In the genomic region with DNA sequence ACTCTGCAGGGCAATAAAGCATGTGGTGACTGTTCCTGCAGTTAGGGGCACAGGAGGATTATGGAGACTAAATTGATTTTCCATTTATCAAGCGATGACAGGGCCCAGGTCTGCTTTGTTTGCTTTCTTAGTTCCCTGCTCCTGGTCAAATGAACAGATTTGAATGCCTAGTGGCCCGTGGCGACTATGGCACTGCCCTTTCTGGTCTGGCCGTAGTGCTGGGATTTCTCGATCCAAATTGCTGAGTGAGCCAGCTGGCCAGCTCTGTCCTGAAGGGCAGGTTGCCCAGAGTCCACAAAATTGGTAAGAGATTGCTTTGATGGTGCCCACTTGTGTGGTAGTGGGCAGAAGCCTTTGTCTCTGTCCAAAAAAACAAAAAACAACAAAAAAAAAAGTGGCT, we compare ENCODE assay signal across 10 mouse cellular contexts. TPM values are rescaled to one million over a fixed set of nuclear protein-coding genes. Genes with fewer than 3 reads are reported as not detected.
DNase-seq lines count a peak whose midpoint lies in the region; ATAC-seq and TF ChIP-seq lines count a peak whose summit lies in the region.
"Had no signal": no experiment of that assay in that cellular context is flagged by ENCODE, and none has a peak within 500 bp of the region (broad histone marks: within the 10 kb centered on the region; RNA-seq: fewer than 3 reads in every experiment).

No protein-coding gene starts in this region.

- no peak for TF ChIP-seq POLR2A in kidney, adult 2 months (IDR thresholded peaks at IDR 0.05; ENCODE audit: low read depth, low read length)
- TF ChIP-seq POLR2A in cerebellum, adult 2 months (IDR thresholded peaks at IDR 0.05; ENCODE audit: borderline replicate concordance, insufficient read depth, low read length), result no peak

- H3K4me3 ChIP-seq in kidney, adult 2 months (ENCODE audit: insufficient read depth, low read depth, low read length), result no peak overlapping the region
- H3K4me3 ChIP-seq in kidney, embryonic 15.5 days (replicated peaks), result no peak overlapping the region
- no peak overlapping the region for H3K4me3 ChIP-seq in cerebellum, adult 2 months (replicated peaks; ENCODE audit: insufficient read depth, low read depth, low read length)
- no peak overlapping the region for H3K4me3 ChIP-seq in hindbrain, embryonic 14.5 days (replicated peaks; ENCODE audit: low read length)
- H3K4me3 ChIP-seq: limb, embryonic 15.5 days had no signal

- H3K27ac ChIP-seq in kidney, adult 2 months (ENCODE audit: insufficient read depth, low read depth, low read length), result no peak overlapping the region
- no peak overlapping the region for H3K27ac ChIP-seq in kidney, embryonic 15.5 days
- H3K27ac ChIP-seq in cerebellum, adult 2 months (ENCODE audit: insufficient read depth, low read length), result no peak overlapping the region
- H3K27ac ChIP-seq in hindbrain, embryonic 14.5 days, result no peak overlapping the region
- H3K27ac ChIP-seq: limb, embryonic 15.5 days had no signal

- WGBS in kidney, adult 2 months, result 34% methylated on average over 5 of the region's 5 CpGs
- 39% methylated on average over 5 of the region's 5 CpGs for WGBS in kidney, embryonic 15.5 days
- WGBS in cerebellum, adult 2 months, result 6% methylated on average over 5 of the region's 5 CpGs
- WGBS in hindbrain, embryonic 14.5 days, result 19% methylated on average over 5 of the region's 5 CpGs

- intact Hi-C loops in left cerebral cortex, postnatal 14 days (cut with DNase I), result no loop called here

- H3K9me3 ChIP-seq in kidney, embryonic 15.5 days (replicated peaks), result no peaks in the 10 kb centered on the region
- no peaks in the 10 kb centered on the region for H3K9me3 ChIP-seq in hindbrain, embryonic 14.5 days (ENCODE audit: control insufficient read depth, low read length)
- H3K9me3 ChIP-seq: G1E; limb, embryonic 15.5 days had no signal

- peak; percentile 83 for DNase-seq in kidney, adult 2 months
- DNase-seq in cerebellum, adult 2 months, result peak; percentile 90 to 95
- peak; percentile 42 for DNase-seq in hindbrain, embryonic 14.5 days (ENCODE audit: low spot score)
- DNase-seq in left cerebral cortex, postnatal 14 days (ENCODE audit: low spot score in 2 of 2), result peak; percentile 39 to 45
- no peak for DNase-seq in lung, postnatal 4 days
- no peak for DNase-seq in thymus, postnatal 4 days

- no peak for ATAC-seq in kidney, embryonic 15.5 days (replicated peaks; ENCODE audit: low FRiP score)
- no peak for ATAC-seq in hindbrain, embryonic 14.5 days (ENCODE audit: low FRiP score)
- ATAC-seq: forebrain, embryonic 16.5 days had no signal

- H3K9ac ChIP-seq in kidney, embryonic 15.5 days, result no peak overlapping the region
- H3K9ac ChIP-seq in hindbrain, embryonic 14.5 days, result no peak overlapping the region
- H3K9ac ChIP-seq: limb, embryonic 15.5 days had no signal

- TF ChIP-seq CTCF in kidney, adult 2 months (conservative IDR thresholded peaks at IDR 0.05; ENCODE audit: insufficient read depth, insufficient read length, low read depth, low read length), result no peak; the same call in 1 of the 2 replicates
- TF ChIP-seq CTCF in cerebellum, adult 2 months (IDR thresholded peaks at IDR 0.05; ENCODE audit: borderline replicate concordance, insufficient read depth, low read depth, low read length), result peak; percentile 27; the same call in 1 of the 2 replicates

- no peaks in the 10 kb centered on the region for H3K4me1 ChIP-seq in kidney, adult 2 months (ENCODE audit: control insufficient read depth, insufficient read depth, low read length)
- H3K4me1 ChIP-seq in kidney, embryonic 15.5 days, result peaks cover 11% of the 10 kb centered on the region
- H3K4me1 ChIP-seq in cerebellum, adult 2 months (ENCODE audit: control insufficient read depth, insufficient read depth, low read length), result peaks cover 50% of the 10 kb centered on the region
- no peaks in the 10 kb centered on the region for H3K4me1 ChIP-seq in hindbrain, embryonic 14.5 days (replicated peaks; ENCODE audit: control insufficient read depth, insufficient read depth, low read length)

- no peak overlapping the region for H3K4me2 ChIP-seq in kidney, embryonic 15.5 days
- no peak overlapping the region for H3K4me2 ChIP-seq in hindbrain, embryonic 14.5 days (replicated peaks)
- H3K4me2 ChIP-seq: limb, embryonic 15.5 days had no signal

- H3K27me3 ChIP-seq in kidney, adult 2 months (replicated peaks; ENCODE audit: control insufficient read depth, insufficient read depth, low read length), result no peaks in the 10 kb centered on the region
- 0 out of 2 replicates have a peak, but pooled peaks cover 3% of the 10 kb centered on the region for H3K27me3 ChIP-seq in kidney, embryonic 15.5 days
- no peaks in the 10 kb centered on the region for H3K27me3 ChIP-seq in cerebellum, adult 2 months (ENCODE audit: control insufficient read depth, insufficient read depth, low read length)
- H3K27me3 ChIP-seq in hindbrain, embryonic 14.5 days (ENCODE audit: control insufficient read depth, insufficient read depth, low read length), result no peaks in the 10 kb centered on the region
- H3K27me3 ChIP-seq: limb, embryonic 15.5 days had no signal

- H3K36me3 ChIP-seq in kidney, adult 2 months (ENCODE audit: control insufficient read depth, insufficient read depth, low read length), result no peaks in the 10 kb centered on the region
- H3K36me3 ChIP-seq in kidney, embryonic 15.5 days, result no peaks in the 10 kb centered on the region
- no peaks in the 10 kb centered on the region for H3K36me3 ChIP-seq in hindbrain, embryonic 14.5 days (replicated peaks; ENCODE audit: control insufficient read depth, insufficient read depth)
- H3K36me3 ChIP-seq: G1E; limb, embryonic 15.5 days had no signal

RNA-seq across cellular contexts. Expression of gene Nav2, which starts 21.9 kb away (rescaled TPM):
- 18.3 and 18.4 TPM in 2 replicates for polyA plus RNA-seq in kidney, adult 2 months (2012; rRNA removed)
- 27.0 and 28.8 TPM in 2 replicates for polyA plus RNA-seq in kidney, embryonic 15.5 days (2015; fragmentation: Nextera tagmentation; extraction: Ambion mirVana)
- 32.5 and 35.8 TPM in 2 replicates for polyA plus RNA-seq in cerebellum, adult 2 months (2012; rRNA removed)
- polyA plus RNA-seq in hindbrain, embryonic 14.5 days (2014; fragmentation: Nextera tagmentation; extraction: Ambion mirVana), result 19.5 and 28.2 TPM in 2 replicates
- 100 to 1,000 TPM in 1 of 2 experiments, 10 to 100 TPM in 1; 94.6 to 122 TPM for total RNA-seq in left cerebral cortex, postnatal 14 days (2021)
- polyA plus RNA-seq: G1E had no signal

RNA-seq across cellular contexts. Expression of gene E2f8, which starts 49.0 kb away (rescaled TPM):
- 0.12 and 0.28 TPM in 2 replicates for polyA plus RNA-seq in kidney, adult 2 months (2012; rRNA removed)
- polyA plus RNA-seq in kidney, embryonic 15.5 days (2015; fragmentation: Nextera tagmentation; extraction: Ambion mirVana), result 22.8 and 22.9 TPM in 2 replicates
- polyA plus RNA-seq in cerebellum, adult 2 months (2012; rRNA removed), result 0.10 and 0.14 TPM in 2 replicates
- 2.4 and 2.7 TPM in 2 replicates for polyA plus RNA-seq in hindbrain, embryonic 14.5 days (2014; fragmentation: Nextera tagmentation; extraction: Ambion mirVana)
- total RNA-seq in left cerebral cortex, postnatal 14 days (2021), result under 1 TPM; 0.70 to 0.87 TPM

Comparison
In these comparisons a context has a peak if more than half of its experiments do, and no peak if none do; other contexts are left out.
1. DNase-seq: peak in kidney, adult 2 months (single experiment), cerebellum, adult 2 months (2 of 2), hindbrain, embryonic 14.5 days (single experiment) and left cerebral cortex, postnatal 14 days (2 of 2); none in lung, postnatal 4 days (0 of 2) and thymus, postnatal 4 days (single experiment).